Mouse (Mus musculus) midbrain, embryonic 14.5 days (tissue): ENCODE results near the gene Itih4. TPM values are rescaled to one million over a fixed set of nuclear protein-coding genes. Genes with fewer than 3 reads are reported as not detected.

Source experiments
- ATAC-seq: fragments of 200-750 bp; cut with Nextera tagmentation; 2 replicates; pipeline ENCODE4 v1.8.0; 2017; ENCODE audit warnings: moderate number of reproducible peaks, moderate library complexity; ENCODE audit not compliant: low FRiP score, low TSS enrichment
- DNase-seq: peaks from one replicate; pipeline ENCODE4 v3.0.0-alpha.2; 2015
- H3K27ac ChIP-seq: fragments of 300-500 bp; sonication (generic); replicated peaks from 2 replicates; pipeline ENCODE4 v1.5.1; 2014; ENCODE audit warnings: mild to moderate bottlenecking, low read depth, low read length, moderate library complexity
- H3K27me3 ChIP-seq: fragments of 300-500 bp; sonication (generic); 2 replicates; pipeline ENCODE4 v1.6.1; 2014; ENCODE audit warnings: low read length, control low read depth, mixed read lengths; ENCODE audit not compliant: control insufficient read depth, insufficient read depth
- H3K36me3 ChIP-seq: fragments of 300-500 bp; sonication (generic); 2 replicates; pipeline ENCODE4 v1.6.1; 2014; ENCODE audit warnings: low read length, control low read depth; ENCODE audit not compliant: control insufficient read depth, insufficient read depth
- H3K4me1 ChIP-seq: fragments of 300-500 bp; sonication (generic); 2 replicates; pipeline ENCODE4 v1.6.1; 2014; ENCODE audit warnings: mild to moderate bottlenecking, antibody characterized with exemption, low read length, control low read depth; ENCODE audit not compliant: control insufficient read depth, insufficient read depth
- H3K4me2 ChIP-seq: fragments of 300-500 bp; sonication (generic); 2 replicates; pipeline ENCODE4 v1.6.1; 2014; ENCODE audit warnings: mild to moderate bottlenecking, low read length, moderate library complexity
- H3K4me3 ChIP-seq: fragments of 300-500 bp; sonication (generic); replicated peaks from 2 replicates; pipeline ENCODE4 v1.5.1; 2014; ENCODE audit warnings: low read depth, low read length
- H3K9ac ChIP-seq: fragments of 300-500 bp; sonication (generic); replicated peaks from 2 replicates; pipeline ENCODE4 v1.6.1; 2014; ENCODE audit warnings: mild to moderate bottlenecking, low read length, moderate library complexity
- H3K9me3 ChIP-seq: fragments of 300-500 bp; sonication (generic); 2 replicates; pipeline ENCODE4 v1.6.1; 2016; ENCODE audit warnings: low read length, control low read depth, mixed read lengths; ENCODE audit not compliant: control insufficient read depth
- WGBS: fragments of 180-500 bp; shearing (Covaris S2); extraction: QIAGEN DNeasy Blood & Tissue Kit; methylation state at CpG from one replicate; pipeline ENCODE4 v1.1.7; 2014; 5-methylcytosine and 5-hydroxymethylcytosine counted together
- polyA plus RNA-seq: library from polyadenylated mRNA; unstranded; fragments of >200 nt; fragmentation: Nextera tagmentation; extraction: Ambion mirVana; gene quantifications from 2 replicates; pipeline ENCODE4 v1.2.1, GENCODE M21; 2014

Gene Itih4
- polyA plus RNA-seq, 1 experiment from 2014 or later, result not detected

- WGBS, result 83% methylated on average over 16 of the region's 16 CpGs
These were observed 24.7 kb upstream of the Itih4 start for GRCm38 (mm10) chr14:30861421-30862125.

GRCm38 (mm10) chr14:30862368-30862767 lies 23.9 kb upstream of the Itih4 start:
- Histone ChIP-seq H3K4me1 (no peaks in the 10 kb centered on the region), H3K27me3 (no peaks in the 10 kb centered on the region), H3K4me3 (no peak overlapping the region), H3K36me3 (peaks cover 18% of the 10 kb centered on the region), H3K9me3 (0 out of 2 replicates have a peak, but pooled peaks cover 3% of the 10 kb centered on the region), H3K27ac (no peak overlapping the region), H3K4me2 (no peak overlapping the region), H3K9ac (no peak overlapping the region)
- no peak for DNase-seq
- WGBS, result 95% methylated on average over 9 of the region's 9 CpGs
- ATAC-seq, result no peak

More at GRCm38 (mm10) chr14:30861421-30862125, 24.7 kb upstream of the Itih4 start:
- no peaks in the 10 kb centered on the region for H3K4me1 ChIP-seq
- no peak overlapping the region for H3K4me2 ChIP-seq
- H3K27ac ChIP-seq, result no peak overlapping the region
- H3K9ac ChIP-seq, result no peak overlapping the region
- H3K9me3 ChIP-seq, result 0 out of 2 replicates have a peak, but pooled peaks cover 3% of the 10 kb centered on the region
- H3K4me3 ChIP-seq, result no peak overlapping the region
- ATAC-seq, result no peak
- no peaks in the 10 kb centered on the region for H3K27me3 ChIP-seq
- no peak for DNase-seq
- H3K36me3 ChIP-seq, result peaks cover 18% of the 10 kb centered on the region

GRCm38 (mm10) chr14:30865311-30865710 lies 21.0 kb upstream of the Itih4 start:
- Histone ChIP-seq H3K4me2 (no peak overlapping the region), H3K4me3 (no peak overlapping the region), H3K4me1 (no peaks in the 10 kb centered on the region), H3K27me3 (no peaks in the 10 kb centered on the region), H3K36me3 (peaks cover 27% of the 10 kb centered on the region), H3K9me3 (no peaks in the 10 kb centered on the region), H3K9ac (no peak overlapping the region), H3K27ac (no peak overlapping the region)
- DNase-seq (peak; percentile 47), ATAC-seq (no peak)
- 65% methylated on average over 3 of the region's 3 CpGs for WGBS

GRCm38 (mm10) chr14:30867042-30867441 lies 19.2 kb upstream of the Itih4 start:
- WGBS, result 36% methylated on average over 5 of the region's 5 CpGs
- Histone ChIP-seq H3K36me3 (peaks cover 31% of the 10 kb centered on the region), H3K4me3 (no peak overlapping the region), H3K9ac (no peak overlapping the region), H3K4me2 (no peak overlapping the region), H3K27ac (no peak overlapping the region), H3K9me3 (no peaks in the 10 kb centered on the region), H3K27me3 (no peaks in the 10 kb centered on the region), H3K4me1 (no peaks in the 10 kb centered on the region)
- DNase-seq (peak; percentile 85), ATAC-seq (no peak)

- no peak for ATAC-seq
- DNase-seq, result no peak
- Histone ChIP-seq H3K27ac (no peak overlapping the region), H3K4me2 (no peak overlapping the region), H3K36me3 (peaks cover 38% of the 10 kb centered on the region), H3K9me3 (no peaks in the 10 kb centered on the region), H3K4me3 (no peak overlapping the region), H3K9ac (no peak overlapping the region), H3K27me3 (no peaks in the 10 kb centered on the region), H3K4me1 (no peaks in the 10 kb centered on the region)
- WGBS, result 90% methylated on average over 10 of the region's 10 CpGs
These were observed 17.4 kb upstream of the Itih4 start for GRCm38 (mm10) chr14:30868826-30869225.

- Histone ChIP-seq H3K4me1 (no peaks in the 10 kb centered on the region), H3K4me2 (no peak overlapping the region), H3K27me3 (no peaks in the 10 kb centered on the region), H3K4me3 (no peak overlapping the region), H3K9ac (no peak overlapping the region), H3K36me3 (peaks cover 44% of the 10 kb centered on the region), H3K27ac (no peak overlapping the region), H3K9me3 (no peaks in the 10 kb centered on the region)
- 89% methylated on average over 8 of the region's 8 CpGs for WGBS
- DNase-seq (no peak), ATAC-seq (no peak)
These were observed 16.9 kb upstream of the Itih4 start for GRCm38 (mm10) chr14:30869391-30869801.

GRCm38 (mm10) chr14:30870206-30871147 lies 15.8 kb upstream of the Itih4 start:
- Histone ChIP-seq H3K4me3 (no peak overlapping the region), H3K9me3 (no peaks in the 10 kb centered on the region), H3K4me1 (no peaks in the 10 kb centered on the region), H3K27ac (no peak overlapping the region), H3K27me3 (no peaks in the 10 kb centered on the region), H3K4me2 (no peak overlapping the region), H3K36me3 (peaks cover 45% of the 10 kb centered on the region), H3K9ac (no peak overlapping the region)
- no peak for ATAC-seq
- no peak for DNase-seq
- WGBS, result 89% methylated on average over 25 of the region's 25 CpGs

- peaks cover 44% of the 10 kb centered on the region for H3K36me3 ChIP-seq
- WGBS, result 80% methylated on average over 18 of the region's 18 CpGs
These were observed 12.1 kb upstream of the Itih4 start for GRCm38 (mm10) chr14:30874095-30874700.

More at GRCm38 (mm10) chr14:30874095-30874700, 12.1 kb upstream of the Itih4 start:
- Histone ChIP-seq H3K9ac (no peak overlapping the region), H3K4me2 (no peak overlapping the region), H3K27me3 (no peaks in the 10 kb centered on the region), H3K4me3 (no peak overlapping the region), H3K4me1 (no peaks in the 10 kb centered on the region), H3K27ac (no peak overlapping the region), H3K9me3 (no peaks in the 10 kb centered on the region)
- DNase-seq (peak; percentile 13), ATAC-seq (no peak)
